Mouse (Mus musculus): Measurements from ENCODE around the gene Orc3. TPM values are rescaled to one million over a fixed set of nuclear protein-coding genes. Genes with fewer than 3 reads are reported as not detected.

Gene Orc3
- polyA plus RNA-seq, 1 experiment = 18.4 TPM

DNA sequence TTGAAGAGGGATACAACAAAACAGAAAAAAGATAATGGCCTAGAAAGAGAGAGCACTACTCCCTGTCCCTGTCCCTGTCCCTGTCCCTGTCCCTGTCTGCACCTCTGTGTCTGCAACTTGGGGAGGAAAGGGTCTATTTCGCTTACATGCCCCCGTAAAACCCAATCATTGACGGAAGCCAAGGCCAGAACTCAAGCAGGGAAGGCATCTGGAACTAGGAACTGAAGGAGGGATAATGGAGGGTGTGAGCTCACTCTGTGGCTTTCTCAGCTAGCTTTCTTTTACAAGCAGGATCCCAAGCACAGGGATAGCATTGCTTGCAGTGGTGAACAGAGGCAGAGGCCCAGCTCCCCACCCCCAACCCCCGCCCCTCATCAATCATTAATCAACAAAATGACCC is 85.4 kb downstream of the Orc3 start:
- no peak for DNase-seq
- TF ChIP-seq POLR2A (IDR thresholded peaks at IDR 0.05; ENCODE audit: borderline replicate concordance, extremely low read depth, low read depth, low read length) (no peak), CTCF (IDR thresholded peaks at IDR 0.05; ENCODE audit: insufficient read depth, low read length) (no peak)
- Histone ChIP-seq H3K4me3 (replicated peaks; ENCODE audit: extremely low read depth, low read depth, low read length) (no peak overlapping the region), H3K4me1 (ENCODE audit: control insufficient read depth, insufficient read depth, low read length) (no peaks in the 10 kb centered on the region)
- 66% methylated on average over 4 of the region's 4 CpGs for WGBS

GRCm38 (mm10) chr4:34528430-34529100 is 86.2 kb downstream of the Orc3 start:
- Histone ChIP-seq H3K4me1 (ENCODE audit: control insufficient read depth, insufficient read depth, low read length) (no peaks in the 10 kb centered on the region), H3K4me3 (replicated peaks; ENCODE audit: extremely low read depth, low read depth, low read length) (no peak overlapping the region)
- no peak for DNase-seq
- WGBS = 73% methylated on average over 1 of the region's 1 CpGs
- no peak for TF ChIP-seq POLR2A (IDR thresholded peaks at IDR 0.05; ENCODE audit: borderline replicate concordance, extremely low read depth, low read depth, low read length)
- TF ChIP-seq CTCF (IDR thresholded peaks at IDR 0.05; ENCODE audit: insufficient read depth, low read length) = no peak

- Histone ChIP-seq H3K4me1 (ENCODE audit: control insufficient read depth, insufficient read depth, low read length) (no peaks in the 10 kb centered on the region), H3K4me3 (replicated peaks; ENCODE audit: extremely low read depth, low read depth, low read length) (no peak overlapping the region)
- TF ChIP-seq CTCF (IDR thresholded peaks at IDR 0.05; ENCODE audit: insufficient read depth, low read length) (no peak), POLR2A (IDR thresholded peaks at IDR 0.05; ENCODE audit: borderline replicate concordance, extremely low read depth, low read depth, low read length) (no peak)
- 77% methylated on average over 3 of the region's 3 CpGs for WGBS
- DNase-seq = no peak
Observed at GRCm38 (mm10) chr4:34526771-34527170, 88.0 kb downstream of the Orc3 start.

GRCm38 (mm10) chr4:34523586-34523985 is 91.2 kb downstream of the Orc3 start:
- no peak for TF ChIP-seq POLR2A (IDR thresholded peaks at IDR 0.05; ENCODE audit: borderline replicate concordance, extremely low read depth, low read depth, low read length)
- TF ChIP-seq CTCF (IDR thresholded peaks at IDR 0.05; ENCODE audit: insufficient read depth, low read length) = no peak
- no peak overlapping the region for H3K4me3 ChIP-seq (replicated peaks; ENCODE audit: extremely low read depth, low read depth, low read length)
- 84% methylated on average over 4 of the region's 4 CpGs for WGBS

GRCm38 (mm10) chr4:34522846-34523245 is 91.9 kb downstream of the Orc3 start:
- no peaks in the 10 kb centered on the region for H3K4me1 ChIP-seq (ENCODE audit: control insufficient read depth, insufficient read depth, low read length)
- TF ChIP-seq CTCF (IDR thresholded peaks at IDR 0.05; ENCODE audit: insufficient read depth, low read length) (no peak), POLR2A (IDR thresholded peaks at IDR 0.05; ENCODE audit: borderline replicate concordance, extremely low read depth, low read depth, low read length) (no peak)
- no peak for DNase-seq
- WGBS = 51% methylated on average over 3 of the region's 3 CpGs
- H3K4me3 ChIP-seq (replicated peaks; ENCODE audit: extremely low read depth, low read depth, low read length) = no peak overlapping the region

More at GRCm38 (mm10) chr4:34523586-34523985, 91.2 kb downstream of the Orc3 start:
- H3K4me1 ChIP-seq (ENCODE audit: control insufficient read depth, insufficient read depth, low read length) = no peaks in the 10 kb centered on the region
- no peak for DNase-seq

Other genes starting within 250 kb of the Orc3 start
- 24.1 and 26.0 TPM in 2 replicates for gene Akirin2, start 64.0 kb downstream of the Orc3 start, polyA plus RNA-seq (2012; rRNA removed)
- 5.1 and 7.5 TPM in 2 replicates for gene Rars2, start within 50 bp of the Orc3 start, polyA plus RNA-seq (2012; rRNA removed)
- gene Slc35a1, start 72.5 kb upstream of the Orc3 start, polyA plus RNA-seq (2012; rRNA removed) = 8.1 and 11.7 TPM in 2 replicates
- gene Cfap206, start 115.3 kb upstream of the Orc3 start, polyA plus RNA-seq (2012; rRNA removed) = 5.7 and 7.1 TPM in 2 replicates
- not detected in 2 replicates for gene Gm136, start 141.3 kb upstream of the Orc3 start, polyA plus RNA-seq (2012; rRNA removed)
- 1.9 and 3.1 TPM in 2 replicates for gene Smim8, start 163.5 kb upstream of the Orc3 start, polyA plus RNA-seq (2012; rRNA removed)